Comparison of ENCODE assay signal across 8 mouse cellular contexts in genomic region chr11:69795168-69795982, GRCm38 (mm10). TPM values are rescaled to one million over a fixed set of nuclear protein-coding genes. Genes with fewer than 3 reads are reported as not detected.
DNase-seq lines count a peak whose midpoint lies in the region; ATAC-seq and TF ChIP-seq lines count a peak whose summit lies in the region.

Gene Chrnb1, minus strand, starts transcription at chr11:69795943.

- H3K4me1 ChIP-seq in hindbrain, embryonic 10.5 days (replicated peaks): peaks cover 35% of the 10 kb centered on the region
- 0 out of 2 replicates have a peak, but pooled peaks cover 9% of the 10 kb centered on the region for H3K4me1 ChIP-seq in lung, postnatal 0 days (ENCODE audit: insufficient read depth, low read depth, low read length)

- ATAC-seq in frontal cortex, adult (ENCODE audit: low TSS enrichment): peak; percentile 97
- peak; percentile 99 for ATAC-seq in lung, postnatal 0 days

- peak; percentile 18; the same call in 1 of the 2 replicates for TF ChIP-seq CTCF in lung, postnatal 0 days (IDR thresholded peaks at IDR 0.05)

- H3K27me3 ChIP-seq in hindbrain, embryonic 10.5 days (ENCODE audit: insufficient read depth, poor library complexity, severe bottlenecking): peaks cover 75% of the 10 kb centered on the region
- H3K27me3 ChIP-seq in lung, postnatal 0 days (replicated peaks; ENCODE audit: insufficient read depth, low read length): no peaks in the 10 kb centered on the region

- peak within 1 kb of the TSS; percentile 88 for H3K4me2 ChIP-seq in lung, postnatal 0 days (replicated peaks; ENCODE audit: low read depth, low read length)

- H3K27ac ChIP-seq in hindbrain, embryonic 10.5 days: peak within 1 kb of the TSS; percentile 79
- peak within 1 kb of the TSS; percentile 54 for H3K27ac ChIP-seq in lung, postnatal 0 days (ENCODE audit: low read length)

- no peaks in the 10 kb centered on the region for H3K9me3 ChIP-seq in hindbrain, embryonic 10.5 days
- H3K9me3 ChIP-seq in lung, postnatal 0 days (ENCODE audit: low read length): no peaks in the 10 kb centered on the region

- no peaks in the 10 kb centered on the region for H3K36me3 ChIP-seq in hindbrain, embryonic 10.5 days
- H3K36me3 ChIP-seq in lung, postnatal 0 days (ENCODE audit: insufficient read depth, low read length): no peaks in the 10 kb centered on the region

- no peak for TF ChIP-seq EP300 in lung, postnatal 0 days (IDR thresholded peaks at IDR 0.05)

- H3K9ac ChIP-seq in lung, postnatal 0 days (replicated peaks; ENCODE audit: low read depth): peak within 1 kb of the TSS; percentile 34

- peak within 1 kb of the TSS; percentile 60 for H3K4me3 ChIP-seq in hindbrain, embryonic 10.5 days
- peak within 1 kb of the TSS; percentile 47 for H3K4me3 ChIP-seq in lung, postnatal 0 days (ENCODE audit: low read depth, low read length)

- 2% methylated on average over 52 of the region's 52 CpGs for WGBS in hindbrain, embryonic 10.5 days
- 1% methylated on average over 50 of the region's 52 CpGs for WGBS in lung, postnatal 0 days

- DNase-seq in Muller cell, postnatal 12 days (ENCODE audit: inconsistent ontology term): peak; percentile 99
- DNase-seq in cerebellum, adult 9-10 months: peak; percentile 93
- DNase-seq in hindbrain, embryonic 10.5 days (ENCODE audit: low spot score): peak; percentile 91
- peak; percentile 97 for DNase-seq in layer of hippocampus, adult 9-11 months
- peak; percentile 100 for DNase-seq in lung, postnatal 0 days (ENCODE audit: low spot score)
- DNase-seq in retina, adult 2 months (ENCODE audit: low read depth, low spot score): peak; percentile 86
- DNase-seq in thymus, postnatal 36 days: peak; percentile 89 to 95

RNA-seq across cellular contexts. Expression of gene Chrnb1, which starts in this region (rescaled TPM):
- 1.6 and 2.2 TPM in 2 replicates for polyA plus RNA-seq in hindbrain, embryonic 10.5 days (2016; fragmentation: Nextera tagmentation; extraction: Ambion mirVana)
- polyA plus RNA-seq in lung, postnatal 0 days (2015; fragmentation: Nextera tagmentation; extraction: Ambion mirVana): 15.6 and 16.2 TPM in 2 replicates

Comparison
In these comparisons a context has a peak if more than half of its experiments do, and no peak if none do; other contexts are left out.
1. Peak in every context shown above with its lines: DNase-seq, ATAC-seq, H3K4me3 ChIP-seq and H3K27ac ChIP-seq.